Mouse (Mus musculus): ENCODE data around the gene Fry.

Fry gene

GRCm38 (mm10) chr5:150118455-150119241 lies at the start of gene Fry:
TSS of gene Fry (plus strand) at chr5:150118645.
- DNase-seq = peak; percentile 100

GRCm38 (mm10) chr5:150070086-150070485 lies 48.4 kb upstream of the Fry start:
- peak; percentile 43 for DNase-seq

GRCm38 (mm10) chr5:150071738-150072137 lies 46.7 kb upstream of the Fry start:
- DNase-seq = peak; percentile 44

GRCm38 (mm10) chr5:150079866-150080797 lies 38.3 kb upstream of the Fry start:
- DNase-seq = no peak

- no peak for DNase-seq
These were observed 35.7 kb upstream of the Fry start for GRCm38 (mm10) chr5:150082696-150083095.

- no peak for DNase-seq
These were observed 35.3 kb upstream of the Fry start for GRCm38 (mm10) chr5:150083190-150083589.

- DNase-seq = peak; percentile 91
These were observed 20.8 kb upstream of the Fry start for GRCm38 (mm10) chr5:150097620-150098019.

GRCm38 (mm10) chr5:150098754-150099153 lies 19.7 kb upstream of the Fry start:
- DNase-seq = peak; percentile 70

- no peak for DNase-seq
These were observed 16.7 kb upstream of the Fry start for GRCm38 (mm10) chr5:150101789-150102188.

- no peak for DNase-seq
These were observed 12.1 kb upstream of the Fry start for GRCm38 (mm10) chr5:150106358-150106757.

GRCm38 (mm10) chr5:150111236-150111635 lies 7.2 kb upstream of the Fry start:
- no peak for DNase-seq

- no peak for DNase-seq
These were observed 4.4 kb upstream of the Fry start for GRCm38 (mm10) chr5:150114007-150114406.

- no peak for DNase-seq
These were observed 3.7 kb upstream of the Fry start for GRCm38 (mm10) chr5:150114778-150115177.

GRCm38 (mm10) chr5:150115271-150116092 lies 3.0 kb upstream of the Fry start:
- peak; percentile 91 for DNase-seq

- no peak for DNase-seq
These were observed 2.1 kb upstream of the Fry start for GRCm38 (mm10) chr5:150116216-150116905.

GRCm38 (mm10) chr5:150116906-150117216 lies 1.6 kb upstream of the Fry start:
- peak; percentile 90 for DNase-seq

GRCm38 (mm10) chr5:150118124-150118454 lies 356 bp upstream of the Fry start:
- no peak for DNase-seq

- no peak for DNase-seq
These were observed 2.2 kb downstream of the Fry start for GRCm38 (mm10) chr5:150120676-150121075.

GRCm38 (mm10) chr5:150122095-150122494 lies 3.6 kb downstream of the Fry start:
- DNase-seq = no peak

- DNase-seq = peak; percentile 87
These were observed 4.1 kb downstream of the Fry start for GRCm38 (mm10) chr5:150122571-150122970.

- DNase-seq = peak; percentile 79
These were observed 7.5 kb downstream of the Fry start for GRCm38 (mm10) chr5:150125920-150126319.

GRCm38 (mm10) chr5:150128432-150128831 lies 10.0 kb downstream of the Fry start:
- no peak for DNase-seq

GRCm38 (mm10) chr5:150130144-150130543 lies 11.7 kb downstream of the Fry start:
- DNase-seq = no peak
